Mouse (Mus musculus) layer of hippocampus, postnatal 10 days (tissue): ENCODE data around the gene Pcmt1. TPM values are rescaled to one million over a fixed set of nuclear protein-coding genes. Genes with fewer than 3 reads are reported as not detected.
A peak's percentile ranks its signal among the peaks of the same experiment; 100 is the strongest.
"Not testable (repeated sequence)": the region's sequence is repeated elsewhere in the genome, so short reads cannot be mapped to it uniquely, and the experiment has no call there.

Source experiments
- DNase-seq, 2 experiments: peaks; one replicate each; pipeline ENCODE4 v3.0.0; 2021; ENCODE audit warnings: low spot score in 2 of 2
- total RNA-seq, 2 experiments: library from RNA; stranded (reverse); gene quantifications; 2 replicates each; pipeline ENCODE4 v1.2.3; 2021

The Pcmt1 gene
- total RNA-seq, 2 experiments from 2014 or later: 130 to 133 TPM

DNA sequence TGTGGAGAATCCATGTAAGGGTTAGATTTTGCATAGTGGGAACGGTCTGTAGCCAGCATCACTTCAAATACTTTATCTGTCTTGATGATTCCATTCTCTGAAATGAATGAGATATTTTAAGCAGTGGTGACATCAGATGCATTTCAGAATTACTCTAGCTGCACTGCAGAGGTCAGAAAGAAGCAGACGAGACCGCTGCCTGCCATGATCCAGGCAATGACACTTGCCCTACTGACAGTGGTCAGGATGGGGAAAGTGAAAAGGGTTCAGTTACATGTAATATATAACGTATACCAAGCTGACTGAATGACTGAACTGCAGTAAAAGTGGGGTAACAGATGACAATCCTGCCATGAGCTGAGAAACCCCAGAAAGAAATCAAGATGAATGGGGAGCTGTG, 31.9 kb downstream of the Pcmt1 start:
- DNase-seq: no peak

DNA sequence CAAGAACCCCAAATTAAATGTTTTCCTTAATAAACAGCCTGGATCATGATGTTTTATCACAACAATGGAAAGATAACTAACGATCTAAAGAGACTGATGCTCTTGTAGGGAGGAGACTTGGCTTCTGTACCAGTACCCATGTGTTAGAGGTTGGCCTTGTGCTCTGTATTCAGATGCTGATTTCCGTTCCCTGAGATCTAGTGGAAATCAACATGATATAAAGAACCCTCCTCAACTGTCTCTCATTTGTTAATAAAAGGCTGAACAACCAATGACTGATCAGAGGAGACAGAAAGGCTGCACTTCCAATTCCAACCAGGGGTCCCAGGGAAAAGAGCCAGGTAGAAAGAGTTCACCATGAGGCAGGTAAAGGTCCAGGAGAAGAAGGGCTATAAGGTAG, 35.0 kb downstream of the Pcmt1 start:
- DNase-seq: no peak

DNA sequence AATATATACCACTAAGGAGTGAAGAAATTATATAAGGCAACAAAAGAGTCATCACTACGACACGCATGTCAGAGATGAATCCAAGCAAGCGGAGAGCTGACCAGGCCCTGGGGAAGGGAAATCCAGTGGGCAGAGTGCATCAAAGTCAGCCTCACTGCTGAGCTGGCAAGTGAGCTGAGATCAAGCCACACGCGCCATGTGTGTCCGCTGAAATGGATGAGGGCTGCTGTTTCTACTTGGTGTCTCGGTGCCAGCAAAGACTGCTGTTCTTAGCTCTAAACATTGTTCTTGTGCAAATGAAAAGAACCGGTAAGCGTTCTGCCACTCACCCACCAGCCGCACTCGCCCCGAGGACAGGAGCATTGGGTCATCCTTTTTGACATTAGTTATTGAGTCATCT, 40.6 kb downstream of the Pcmt1 start:
- DNase-seq: no peak

DNA sequence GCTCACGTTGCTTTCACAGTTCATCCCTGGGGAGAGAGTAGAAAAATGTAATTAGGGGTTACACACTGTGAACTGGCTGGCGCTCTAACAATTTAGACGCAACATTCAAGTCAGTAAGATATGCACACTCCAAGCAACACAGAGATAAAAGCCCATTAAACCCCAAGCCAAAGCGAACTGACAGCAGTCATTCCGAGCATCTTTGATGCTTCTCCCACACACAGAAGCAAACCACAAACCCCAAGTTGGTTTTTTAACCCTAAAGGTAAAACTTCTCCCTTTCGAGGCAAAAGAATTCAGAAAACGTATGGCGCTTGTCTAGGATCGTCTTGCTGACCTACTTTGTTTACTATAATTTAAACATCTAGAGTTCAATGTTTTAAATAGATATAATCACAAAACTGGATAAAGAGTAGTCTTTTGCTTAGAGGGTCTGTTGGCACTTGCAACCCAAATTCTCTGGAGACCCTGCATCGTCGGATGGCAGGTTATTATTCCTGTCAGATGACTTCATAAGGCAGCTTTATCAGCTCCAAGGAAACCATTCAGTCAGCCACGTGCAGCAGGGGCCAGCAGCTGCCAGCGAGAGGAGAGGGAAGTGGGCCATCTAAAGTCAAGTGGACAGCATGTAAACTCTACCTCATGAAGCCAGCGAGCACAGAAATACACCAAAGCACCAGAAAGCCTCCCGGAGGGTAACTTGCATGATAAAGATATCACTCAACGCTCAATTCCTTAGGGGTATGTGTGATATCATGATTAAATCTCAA, 49.8 kb downstream of the Pcmt1 start:
- no peak for DNase-seq

DNA sequence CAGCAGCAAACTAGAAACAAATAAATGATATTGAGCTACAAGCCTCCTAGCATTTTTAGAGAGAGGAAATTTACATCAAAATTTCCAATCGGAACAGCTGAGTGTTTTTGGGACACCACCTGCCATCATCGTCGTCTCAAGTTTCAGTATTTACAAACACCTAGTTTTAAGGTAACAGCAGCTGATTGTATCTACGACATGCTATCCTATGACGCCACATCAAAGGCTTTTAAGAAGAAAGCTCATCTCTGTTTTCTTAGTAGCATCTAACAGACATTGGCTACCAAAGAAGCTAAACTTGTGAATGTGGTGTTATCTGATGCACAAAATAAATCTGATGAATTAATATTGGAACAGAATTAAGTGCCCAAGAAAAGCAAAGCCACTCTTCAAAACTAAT, 50.6 kb downstream of the Pcmt1 start:
- no peak for DNase-seq

DNA sequence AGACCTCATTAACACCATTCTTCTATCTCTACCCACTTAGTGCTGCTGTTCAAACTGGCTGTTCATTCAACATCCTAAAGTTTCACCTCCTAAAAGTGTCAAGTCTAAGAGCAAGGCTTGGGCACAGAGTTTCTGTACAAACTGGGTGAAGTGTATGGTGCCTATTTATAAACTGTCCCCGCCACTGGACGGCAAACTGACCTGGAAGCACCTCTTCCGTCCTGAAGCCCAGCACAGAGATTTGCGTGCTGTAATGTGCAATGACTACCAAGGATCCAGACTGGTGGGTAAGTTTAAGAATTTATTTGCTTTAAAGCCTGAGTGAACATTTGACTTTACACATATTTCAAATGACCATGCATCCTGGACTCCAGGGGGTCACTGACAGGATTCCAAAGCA, 51.8 kb downstream of the Pcmt1 start:
- no peak for DNase-seq

DNA sequence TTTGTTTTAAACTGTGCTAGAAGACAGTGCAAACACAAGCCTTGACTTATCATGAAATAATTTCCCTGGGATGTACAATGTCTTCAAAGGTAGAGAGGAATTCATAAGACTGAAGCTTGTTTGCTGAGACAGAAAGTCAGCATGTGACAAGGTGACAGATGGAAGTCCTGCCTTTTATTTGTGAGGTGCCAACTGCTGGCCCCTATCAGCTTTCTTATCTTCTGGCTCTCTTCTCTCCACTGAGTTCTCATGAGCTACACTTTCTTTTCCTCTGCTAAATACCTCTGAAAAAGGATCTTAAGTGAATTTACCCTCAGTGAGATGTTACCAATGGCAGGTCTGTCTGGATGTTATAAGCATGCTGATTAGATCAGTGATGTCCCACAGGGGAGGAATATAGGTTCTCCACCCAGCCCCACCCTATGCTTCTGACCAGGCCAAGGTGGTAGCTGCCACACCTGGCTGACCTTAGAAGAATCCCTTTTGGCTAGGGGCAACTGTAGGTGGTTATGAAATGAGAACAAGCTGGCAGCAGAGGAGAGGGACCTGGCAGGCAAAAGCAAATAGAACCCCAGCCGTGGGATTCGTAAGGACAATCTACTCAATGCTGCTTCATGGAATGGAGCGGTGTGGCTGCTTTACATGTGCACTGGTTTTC, 56.9 kb downstream of the Pcmt1 start:
- no peak for DNase-seq

DNA sequence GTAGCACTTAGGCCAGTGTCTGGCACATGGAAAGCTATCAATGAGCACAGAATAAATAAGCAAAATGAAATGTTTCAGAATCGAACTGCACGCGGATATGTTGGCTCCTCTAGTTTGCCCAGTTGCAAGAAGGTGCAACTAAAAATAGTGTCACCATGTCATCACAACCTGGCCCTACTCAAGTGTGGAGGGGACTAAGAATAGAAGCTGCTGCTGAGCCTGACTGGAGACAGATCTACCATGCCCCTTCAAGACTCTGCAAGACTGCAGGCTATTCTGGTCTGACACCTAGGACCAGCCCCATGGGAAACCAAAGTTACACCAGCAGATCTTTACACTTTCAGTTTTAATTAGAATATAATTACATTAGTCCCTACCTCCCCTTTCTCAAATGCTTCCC, 58.6 kb downstream of the Pcmt1 start:
- DNase-seq: no peak

DNA sequence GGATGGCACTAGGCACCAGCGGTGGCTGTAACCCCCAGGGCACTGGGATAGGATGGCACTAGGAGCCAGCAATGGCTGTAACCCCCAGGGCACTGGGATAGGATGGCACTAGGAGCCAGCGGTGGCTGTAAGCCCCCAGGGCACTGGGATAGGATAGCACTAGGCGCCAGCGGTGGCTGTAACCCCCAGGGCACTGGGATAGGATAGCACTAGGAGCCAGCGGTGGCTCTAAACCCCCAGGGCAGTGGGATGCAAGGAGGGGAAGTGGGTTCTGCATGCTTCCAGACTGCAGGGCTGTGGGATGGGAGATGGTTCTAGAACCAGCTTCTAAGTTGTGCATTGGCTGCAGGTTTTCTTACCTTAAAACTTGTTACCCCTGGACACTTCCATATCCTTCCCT, 60.2 kb downstream of the Pcmt1 start:
- DNase-seq: no peak

DNA sequence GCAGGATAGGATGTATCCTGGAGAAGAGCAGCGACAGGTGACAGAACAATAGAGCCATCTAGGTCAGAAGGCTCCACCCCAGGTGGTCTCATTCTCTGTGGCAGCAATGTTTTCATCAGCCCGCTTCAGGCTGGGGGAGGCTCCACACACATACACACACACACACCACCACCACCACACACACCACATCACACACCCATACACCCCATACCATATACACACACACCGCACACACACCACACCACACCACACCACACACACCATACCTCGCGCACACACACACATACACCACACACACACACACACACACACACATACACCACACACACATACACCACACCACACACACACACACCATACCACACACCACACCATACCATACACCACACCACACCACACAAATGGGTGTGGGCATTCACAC, 61.1 kb downstream of the Pcmt1 start:
- DNase-seq: no peak

DNA sequence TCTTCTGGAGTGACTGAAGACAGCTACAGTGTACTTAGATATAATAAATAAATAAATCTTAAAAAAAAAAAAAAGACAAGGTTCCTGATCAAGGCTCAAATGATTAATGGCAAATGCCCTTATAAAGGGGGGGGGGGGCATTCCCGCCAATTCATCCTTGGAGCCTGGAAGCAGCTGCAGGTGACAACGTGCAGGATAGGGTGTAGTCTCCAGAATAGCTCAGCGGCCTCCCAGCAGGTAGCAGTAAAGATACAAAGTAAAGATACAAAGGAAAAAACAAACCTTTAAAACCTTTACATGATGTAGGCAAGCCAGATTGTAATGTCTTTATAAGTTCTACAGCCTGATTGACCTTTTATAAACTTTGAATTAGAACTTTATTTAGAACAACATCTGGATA, 63.4 kb downstream of the Pcmt1 start:
- not testable (repeated sequence) for DNase-seq

DNA sequence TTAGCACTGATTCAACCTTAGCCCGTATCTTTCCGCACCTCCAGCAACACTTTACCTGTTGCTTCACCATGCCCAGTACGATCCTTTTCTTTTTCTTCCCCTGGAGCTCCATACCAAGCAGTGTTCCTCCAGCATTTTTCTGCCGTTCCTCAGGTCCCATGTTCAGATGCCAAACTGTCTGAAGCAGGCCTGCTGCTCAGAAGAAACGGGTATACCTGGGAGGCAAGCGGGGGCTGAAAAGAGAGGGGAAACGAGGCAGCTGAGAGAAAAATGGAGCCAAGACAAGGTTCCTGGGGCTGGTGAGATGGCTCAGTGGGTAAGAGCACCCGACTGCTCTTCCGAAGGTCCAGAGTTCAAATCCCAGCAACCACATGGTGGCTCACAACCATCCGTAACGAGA, 63.8 kb downstream of the Pcmt1 start:
- DNase-seq: not testable (repeated sequence)

DNA sequence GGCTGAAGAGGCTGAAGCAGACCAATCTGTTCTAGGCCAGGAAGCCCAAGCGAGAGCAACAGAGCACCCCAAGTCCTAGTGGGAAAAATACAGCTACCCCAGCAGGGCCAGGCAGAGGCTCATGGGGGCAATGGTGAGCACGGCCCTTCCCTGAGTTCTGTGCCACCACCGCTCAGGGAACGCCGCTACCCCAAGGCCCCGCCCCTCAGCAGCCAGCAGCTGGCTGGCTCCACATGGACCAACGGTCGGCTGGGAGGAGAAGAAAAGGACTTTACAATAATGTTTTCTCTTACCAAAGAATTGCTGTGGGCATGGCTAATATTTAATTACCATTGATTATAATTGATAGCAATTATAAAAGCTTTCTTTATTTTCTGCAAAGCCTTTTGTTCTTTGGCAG, 66.1 kb downstream of the Pcmt1 start:
- no peak for DNase-seq

DNA sequence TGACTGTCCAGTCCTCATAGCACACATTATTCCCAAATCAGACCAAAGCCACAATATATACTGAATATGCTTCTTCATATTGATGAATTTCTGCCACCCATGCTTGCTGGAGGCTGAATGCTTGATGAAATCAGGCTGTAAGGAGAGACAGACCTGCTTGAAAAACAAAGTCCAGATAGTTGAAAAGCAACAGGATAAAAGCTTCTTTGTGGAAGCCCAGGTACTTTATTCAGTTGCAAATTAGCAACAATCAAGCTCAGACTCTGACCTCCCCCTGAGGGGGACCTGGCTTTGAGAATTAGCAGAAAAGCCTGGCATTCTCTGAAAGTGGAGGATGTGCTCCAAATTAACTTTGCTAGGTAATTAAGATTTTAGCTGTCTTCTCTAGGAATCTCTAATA, 68.7 kb downstream of the Pcmt1 start:
- not testable (repeated sequence) for DNase-seq

DNA sequence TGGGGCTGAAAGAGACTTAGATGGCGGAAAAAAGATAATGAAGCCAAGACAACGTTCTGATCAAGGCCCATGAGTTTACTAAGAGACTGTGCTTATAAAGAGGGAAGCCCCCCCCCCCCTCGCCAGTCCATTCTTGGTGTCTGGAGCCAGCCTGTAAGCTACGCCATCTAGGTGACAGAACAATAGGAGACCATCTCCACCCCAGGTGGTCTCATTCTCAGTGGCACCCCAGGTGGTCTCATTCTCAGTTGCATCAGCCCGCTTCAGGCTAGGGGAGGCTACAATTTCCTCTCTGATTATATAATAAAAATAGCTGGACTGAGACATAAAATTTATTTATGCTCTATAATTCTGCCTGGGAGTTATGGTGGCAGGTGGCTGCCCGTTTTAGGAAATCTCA, 69.3 kb downstream of the Pcmt1 start:
- DNase-seq: no peak

DNA sequence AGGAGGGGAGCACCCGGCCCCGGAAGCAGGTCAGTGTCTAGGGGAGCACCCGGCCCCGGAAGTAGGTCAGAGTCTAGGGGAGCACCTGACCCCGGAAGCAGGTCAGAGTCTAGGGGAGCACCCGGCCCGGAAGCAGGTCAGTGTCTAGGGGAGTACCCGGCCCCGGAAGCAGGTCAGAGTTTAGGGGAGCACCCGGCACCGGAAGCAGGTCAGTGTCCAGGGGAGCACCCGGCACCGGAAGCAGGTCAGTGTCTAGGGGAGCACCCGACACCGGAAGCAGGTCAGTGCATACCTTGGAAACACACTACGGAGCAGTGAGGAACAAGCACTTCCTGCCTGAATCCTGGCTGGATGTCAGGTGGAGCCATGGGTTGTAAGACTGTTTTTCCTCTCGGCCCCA, 72.3 kb downstream of the Pcmt1 start:
- no peak for DNase-seq

DNA sequence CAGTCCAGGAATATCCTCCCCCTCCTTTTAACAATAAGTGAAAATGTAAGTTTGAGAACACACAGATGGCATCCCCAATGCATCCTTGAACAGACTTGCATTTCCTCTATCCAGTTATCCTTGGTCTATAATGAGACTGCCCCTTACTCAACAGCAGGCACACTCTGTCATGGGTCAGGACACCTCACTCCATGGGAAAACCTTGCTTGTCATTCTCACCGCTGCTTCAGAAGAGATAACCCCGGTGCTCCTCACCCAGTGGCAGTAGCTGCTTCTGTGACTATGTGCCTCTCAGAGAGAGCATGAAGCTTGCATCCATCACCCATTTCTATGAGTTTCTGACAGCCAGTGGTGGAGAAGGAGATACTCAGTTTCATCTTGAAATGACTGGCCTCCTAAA, 74.5 kb downstream of the Pcmt1 start:
- no peak for DNase-seq

DNA sequence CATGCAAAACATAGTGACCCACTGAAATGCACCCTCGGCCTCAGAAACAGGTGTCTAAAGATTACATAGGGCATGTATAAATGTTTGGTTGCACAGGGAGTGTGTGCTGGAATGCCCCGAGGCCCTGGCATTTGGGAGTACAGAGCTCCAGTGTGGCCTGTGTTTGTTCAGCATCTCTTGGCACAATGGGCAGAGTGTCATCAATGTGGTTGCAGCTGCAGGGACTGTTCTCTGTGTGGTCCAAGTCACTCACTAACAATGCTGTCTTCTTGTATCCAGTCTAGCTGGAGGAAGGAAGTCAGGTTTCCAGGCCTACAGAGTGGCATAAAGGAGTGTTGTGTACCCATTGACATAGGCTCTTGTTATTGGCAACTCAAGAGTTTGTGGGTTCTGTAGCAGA, 75.8 kb downstream of the Pcmt1 start:
- no peak for DNase-seq

DNA sequence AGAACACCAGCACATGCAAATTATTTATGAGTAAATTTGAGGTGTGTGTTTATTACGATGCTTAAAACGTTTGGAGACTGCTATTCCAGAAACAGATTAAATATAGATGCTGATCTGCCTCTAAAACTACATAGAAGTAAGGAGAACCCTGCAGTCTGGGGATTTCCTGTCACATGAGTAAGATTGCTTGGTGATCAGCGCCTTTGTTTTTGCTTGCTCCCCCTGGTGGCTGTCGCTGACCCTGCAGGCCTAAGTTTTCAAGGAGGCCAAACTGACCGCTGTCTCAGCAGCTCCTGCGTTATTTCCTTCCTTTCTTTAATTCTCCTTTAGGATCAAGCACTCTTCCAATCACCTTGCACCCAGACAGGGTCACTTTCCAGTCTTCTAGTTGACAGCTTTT, 80.3 kb downstream of the Pcmt1 start:
- peak; percentile 80 to 81 for DNase-seq

DNA sequence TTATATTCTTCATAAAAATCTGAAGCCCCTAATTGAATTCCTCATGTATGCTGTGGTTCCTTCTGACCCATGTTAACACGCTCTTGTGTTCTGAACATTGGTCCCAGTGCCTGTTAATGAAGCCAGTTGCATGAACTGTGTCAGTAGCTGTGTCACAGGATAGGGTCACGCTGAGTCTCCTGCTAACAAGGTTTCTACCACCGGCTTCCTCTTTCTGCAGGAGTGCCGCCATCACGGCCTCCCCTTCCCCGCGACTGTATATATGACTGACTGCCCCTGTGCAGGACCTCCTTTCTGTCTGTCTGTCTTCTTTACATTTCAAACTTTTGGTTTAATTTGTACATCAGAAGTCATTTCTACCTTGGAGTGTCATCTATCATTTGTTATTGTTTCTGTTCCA, 82.8 kb downstream of the Pcmt1 start:
- no peak for DNase-seq

DNA sequence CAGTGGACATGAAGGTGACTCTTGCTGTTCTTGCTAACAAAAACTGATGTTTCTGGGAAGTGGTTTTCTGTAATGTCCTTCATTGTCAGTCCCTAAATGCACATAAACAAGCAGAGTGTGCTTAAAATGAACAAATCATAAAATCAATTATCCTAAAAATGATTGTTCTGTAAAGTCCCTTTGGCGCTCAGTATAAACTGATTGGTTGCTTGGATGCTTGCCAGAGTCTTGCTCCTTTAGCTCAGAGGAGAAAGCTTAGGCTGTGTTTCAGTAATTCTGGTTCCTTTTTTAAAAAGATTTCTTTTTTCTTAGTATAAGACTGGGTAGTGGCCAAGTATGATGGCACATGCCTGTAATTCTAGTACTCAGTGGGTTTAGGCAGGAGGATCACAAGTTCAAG, 84.7 kb downstream of the Pcmt1 start:
- no peak for DNase-seq

DNA sequence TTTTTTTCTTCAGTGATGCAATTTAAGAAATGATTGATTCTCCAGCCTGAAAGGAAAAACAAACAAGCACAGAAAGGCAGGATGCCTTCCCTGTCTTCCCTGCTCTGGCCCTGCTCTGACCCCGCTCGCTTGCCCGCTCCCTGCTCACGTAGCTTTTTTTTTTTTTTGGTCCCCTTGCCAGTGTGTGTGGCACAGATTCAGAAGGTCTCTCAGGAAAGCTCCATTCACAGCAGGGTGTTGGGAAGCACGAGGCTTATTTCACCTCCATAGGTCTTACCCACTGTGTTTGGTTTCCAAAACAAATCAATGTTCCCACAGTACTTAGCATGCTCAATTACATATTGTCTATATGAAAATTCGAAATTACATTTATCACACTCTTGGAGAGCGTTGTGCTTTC, 86.1 kb downstream of the Pcmt1 start:
- DNase-seq: no peak

DNA sequence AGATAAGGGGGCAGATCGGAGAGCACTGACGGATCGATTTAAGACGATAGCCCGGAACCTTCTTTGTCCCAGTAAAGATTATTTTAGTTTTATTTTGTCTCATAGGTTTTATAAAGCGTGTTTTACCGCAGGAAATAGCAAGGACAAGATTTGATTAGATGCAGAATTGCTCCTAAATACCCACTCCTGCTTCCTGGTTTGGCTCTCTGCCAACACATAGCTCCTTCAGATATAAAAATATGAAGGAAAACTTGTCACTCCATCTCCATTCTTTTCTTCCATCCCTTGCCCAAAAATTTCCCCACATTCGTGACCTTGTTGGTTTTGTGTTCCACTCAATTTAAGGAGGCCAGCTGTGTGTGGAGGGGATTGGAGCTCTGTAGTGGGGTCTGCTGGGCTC, 90.1 kb downstream of the Pcmt1 start:
- no peak for DNase-seq
